Mouse (Mus musculus): ENCODE results near the gene Lhfpl3. TPM values are rescaled to one million over a fixed set of nuclear protein-coding genes. Genes with fewer than 3 reads are reported as not detected.
A peak's percentile ranks its signal among the peaks of the same experiment; 100 is the strongest.

Lhfpl3 gene
- polyA plus RNA-seq, 1 experiment from 2014 or later = 4.4 TPM

GRCm38 (mm10) chr5:22943306-22943705 lies 197.4 kb downstream of the Lhfpl3 start:
- no peaks in the 10 kb centered on the region for H3K36me3 ChIP-seq (ENCODE audit: poor library complexity, severe bottlenecking)
- ATAC-seq = no peak
- no peak overlapping the region for H3K4me3 ChIP-seq
- no peak overlapping the region for H3K4me2 ChIP-seq
- H3K27me3 ChIP-seq = no peaks in the 10 kb centered on the region
- 66% methylated on average over 5 of the region's 5 CpGs for WGBS
- no peak overlapping the region for H3K9ac ChIP-seq
- no peaks in the 10 kb centered on the region for H3K9me3 ChIP-seq (replicated peaks)
- H3K4me1 ChIP-seq = no peaks in the 10 kb centered on the region
- no peak overlapping the region for H3K27ac ChIP-seq

GRCm38 (mm10) chr5:22963300-22963699 lies 217.4 kb downstream of the Lhfpl3 start:
- 70% methylated on average over 6 of the region's 6 CpGs for WGBS
- ATAC-seq = no peak
- no peak overlapping the region for H3K4me2 ChIP-seq
- H3K4me3 ChIP-seq = no peak overlapping the region
- H3K9ac ChIP-seq = no peak overlapping the region
- no peaks in the 10 kb centered on the region for H3K27me3 ChIP-seq
- no peaks in the 10 kb centered on the region for H3K36me3 ChIP-seq (ENCODE audit: poor library complexity, severe bottlenecking)
- H3K4me1 ChIP-seq = no peaks in the 10 kb centered on the region
- H3K9me3 ChIP-seq (replicated peaks) = no peaks in the 10 kb centered on the region
- no peak overlapping the region for H3K27ac ChIP-seq

GRCm38 (mm10) chr5:22986771-22987170 lies 240.9 kb downstream of the Lhfpl3 start:
- 80% methylated on average over 2 of the region's 2 CpGs for WGBS
- no peak overlapping the region for H3K4me2 ChIP-seq
- ATAC-seq = no peak

GRCm38 (mm10) chr5:22999811-23000210 lies 254.0 kb downstream of the Lhfpl3 start:
- WGBS = 66% methylated on average over 3 of the region's 3 CpGs
- no peaks in the 10 kb centered on the region for H3K36me3 ChIP-seq (ENCODE audit: poor library complexity, severe bottlenecking)
- H3K4me3 ChIP-seq = no peak overlapping the region
- ATAC-seq = no peak
- no peak overlapping the region for H3K9ac ChIP-seq
- H3K9me3 ChIP-seq (replicated peaks) = no peaks in the 10 kb centered on the region
- no peaks in the 10 kb centered on the region for H3K27me3 ChIP-seq
- H3K4me1 ChIP-seq = peaks cover 12% of the 10 kb centered on the region
- no peak overlapping the region for H3K4me2 ChIP-seq
- no peak overlapping the region for H3K27ac ChIP-seq

More at GRCm38 (mm10) chr5:22986771-22987170, 240.9 kb downstream of the Lhfpl3 start:
- Histone ChIP-seq H3K9me3 (replicated peaks) (no peaks in the 10 kb centered on the region), H3K4me3 (no peak overlapping the region), H3K27me3 (no peaks in the 10 kb centered on the region), H3K27ac (no peak overlapping the region), H3K9ac (no peak overlapping the region), H3K36me3 (ENCODE audit: poor library complexity, severe bottlenecking) (no peaks in the 10 kb centered on the region), H3K4me1 (no peaks in the 10 kb centered on the region)

GRCm38 (mm10) chr5:23003123-23003797 lies 257.4 kb downstream of the Lhfpl3 start:
- Histone ChIP-seq H3K9me3 (replicated peaks) (no peaks in the 10 kb centered on the region), H3K4me2 (no peak overlapping the region), H3K27me3 (no peaks in the 10 kb centered on the region), H3K4me3 (no peak overlapping the region), H3K27ac (no peak overlapping the region), H3K9ac (no peak overlapping the region), H3K4me1 (peaks cover 12% of the 10 kb centered on the region), H3K36me3 (ENCODE audit: poor library complexity, severe bottlenecking) (no peaks in the 10 kb centered on the region)
- peak; percentile 87 for ATAC-seq
- 49% methylated on average over 2 of the region's 2 CpGs for WGBS

- no peak for ATAC-seq
- H3K4me1 ChIP-seq = peaks cover 12% of the 10 kb centered on the region
- no peak overlapping the region for H3K27ac ChIP-seq
- H3K9ac ChIP-seq = no peak overlapping the region
- 92% methylated on average over 1 of the region's 1 CpGs for WGBS
- H3K27me3 ChIP-seq = no peaks in the 10 kb centered on the region
- no peaks in the 10 kb centered on the region for H3K36me3 ChIP-seq (ENCODE audit: poor library complexity, severe bottlenecking)
- H3K4me3 ChIP-seq = no peak overlapping the region
- no peaks in the 10 kb centered on the region for H3K9me3 ChIP-seq (replicated peaks)
- H3K4me2 ChIP-seq = no peak overlapping the region
Observed at GRCm38 (mm10) chr5:23006207-23006606, 260.3 kb downstream of the Lhfpl3 start.

- Histone ChIP-seq H3K27me3 (no peaks in the 10 kb centered on the region), H3K4me2 (no peak overlapping the region), H3K9me3 (replicated peaks) (no peaks in the 10 kb centered on the region), H3K4me1 (no peaks in the 10 kb centered on the region), H3K36me3 (ENCODE audit: poor library complexity, severe bottlenecking) (no peaks in the 10 kb centered on the region), H3K4me3 (no peak overlapping the region), H3K9ac (no peak overlapping the region), H3K27ac (no peak overlapping the region)
- WGBS = 81% methylated on average over 1 of the region's 1 CpGs
- no peak for ATAC-seq
Observed at GRCm38 (mm10) chr5:23010460-23010859, 264.6 kb downstream of the Lhfpl3 start.

GRCm38 (mm10) chr5:23013997-23014396 lies 268.1 kb downstream of the Lhfpl3 start:
- Histone ChIP-seq H3K9ac (no peak overlapping the region), H3K4me3 (no peak overlapping the region), H3K4me1 (no peaks in the 10 kb centered on the region), H3K4me2 (no peak overlapping the region), H3K36me3 (ENCODE audit: poor library complexity, severe bottlenecking) (no peaks in the 10 kb centered on the region), H3K27ac (no peak overlapping the region), H3K27me3 (no peaks in the 10 kb centered on the region), H3K9me3 (replicated peaks) (no peaks in the 10 kb centered on the region)
- ATAC-seq = no peak

GRCm38 (mm10) chr5:23015587-23016335 lies 269.9 kb downstream of the Lhfpl3 start:
- Histone ChIP-seq H3K4me2 (no peak overlapping the region), H3K36me3 (ENCODE audit: poor library complexity, severe bottlenecking) (no peaks in the 10 kb centered on the region), H3K27me3 (no peaks in the 10 kb centered on the region), H3K27ac (no peak overlapping the region), H3K4me3 (no peak overlapping the region), H3K4me1 (no peaks in the 10 kb centered on the region), H3K9ac (no peak overlapping the region), H3K9me3 (replicated peaks) (no peaks in the 10 kb centered on the region)
- no peak for ATAC-seq
- 81% methylated on average over 8 of the region's 8 CpGs for WGBS

GRCm38 (mm10) chr5:23034944-23035726 lies 289.3 kb downstream of the Lhfpl3 start:
- Histone ChIP-seq H3K27me3 (no peaks in the 10 kb centered on the region), H3K4me1 (peaks cover 22% of the 10 kb centered on the region), H3K9me3 (replicated peaks) (no peaks in the 10 kb centered on the region), H3K4me2 (0 out of 2 replicates have a peak overlapping the region, but pooled peaks have one; percentile 24), H3K4me3 (no peak overlapping the region), H3K9ac (no peak overlapping the region), H3K36me3 (ENCODE audit: poor library complexity, severe bottlenecking) (no peaks in the 10 kb centered on the region), H3K27ac (no peak overlapping the region; the same call in 1 of the 2 replicates)
- peak; percentile 91 for ATAC-seq
- 51% methylated on average over 6 of the region's 6 CpGs for WGBS

GRCm38 (mm10) chr5:23035727-23036029 lies 289.8 kb downstream of the Lhfpl3 start:
- WGBS = 39% methylated on average over 5 of the region's 5 CpGs

GRCm38 (mm10) chr5:23040429-23040828 lies 294.6 kb downstream of the Lhfpl3 start:
- Histone ChIP-seq H3K4me2 (no peak overlapping the region), H3K9ac (no peak overlapping the region), H3K9me3 (replicated peaks) (no peaks in the 10 kb centered on the region), H3K27ac (no peak overlapping the region), H3K4me3 (no peak overlapping the region), H3K36me3 (ENCODE audit: poor library complexity, severe bottlenecking) (no peaks in the 10 kb centered on the region), H3K4me1 (peaks cover 7% of the 10 kb centered on the region; the same call in 1 of the 2 replicates), H3K27me3 (no peaks in the 10 kb centered on the region)
- WGBS = 65% methylated on average over 4 of the region's 4 CpGs
- ATAC-seq = no peak

More at GRCm38 (mm10) chr5:23035727-23036029, 289.8 kb downstream of the Lhfpl3 start:
- Histone ChIP-seq H3K4me3 (no peak overlapping the region), H3K9me3 (replicated peaks) (no peaks in the 10 kb centered on the region), H3K4me1 (peaks cover 22% of the 10 kb centered on the region), H3K36me3 (ENCODE audit: poor library complexity, severe bottlenecking) (no peaks in the 10 kb centered on the region), H3K27me3 (no peaks in the 10 kb centered on the region), H3K9ac (no peak overlapping the region), H3K27ac (no peak overlapping the region), H3K4me2 (0 out of 2 replicates have a peak overlapping the region, but pooled peaks have one; percentile 24)
- no peak for ATAC-seq
